Mouse (Mus musculus) megakaryocyte, embryonic 14.5 days (primary cell): ENCODE measurements around the gene Dyrk3. TPM values are rescaled to one million over a fixed set of nuclear protein-coding genes. Genes with fewer than 3 reads are reported as not detected.

Experiments used
- H3K27me3 ChIP-seq: replicated peaks from 2 replicates; pipeline ENCODE3; 2012; ENCODE audit warnings: inconsistent platforms
- H3K36me3 ChIP-seq: replicated peaks from 2 replicates; pipeline ENCODE3; 2012; ENCODE audit warnings: low read length, inconsistent platforms, mixed read lengths
- H3K4me1 ChIP-seq: 2 replicates; pipeline ENCODE4 v1.6.1; 2012; ENCODE audit warnings: inconsistent platforms
- H3K4me3 ChIP-seq: replicated peaks from 2 replicates; pipeline ENCODE3; 2012; ENCODE audit warnings: moderate library complexity, mild to moderate bottlenecking, inconsistent platforms
- H3K9me3 ChIP-seq: 2 replicates; pipeline ENCODE4 v1.6.1; 2012; ENCODE audit warnings: inconsistent platforms
- FLI1 ChIP-seq: IDR thresholded peaks from 2 replicates; pipeline ENCODE4 v1.6.1; 2012; ENCODE audit warnings: low read length, inconsistent platforms, mixed read lengths
- GATA1 ChIP-seq: IDR thresholded peaks from 3 replicates; pipeline ENCODE4 v1.6.1; 2012; ENCODE audit warnings: mixed read lengths, low read length, inconsistent platforms, borderline replicate concordance
- polyA plus RNA-seq: library from polyadenylated mRNA; stranded (reverse); fragments of >175 nt; gene quantifications from 2 replicates; pipeline ENCODE4 v1.2.3, GENCODE M21; 2012; ENCODE audit warnings: low replicate concordance; ENCODE audit not compliant: insufficient read depth

Dyrk3 gene
- polyA plus RNA-seq, 1 experiment: 6.4 TPM

DNA sequence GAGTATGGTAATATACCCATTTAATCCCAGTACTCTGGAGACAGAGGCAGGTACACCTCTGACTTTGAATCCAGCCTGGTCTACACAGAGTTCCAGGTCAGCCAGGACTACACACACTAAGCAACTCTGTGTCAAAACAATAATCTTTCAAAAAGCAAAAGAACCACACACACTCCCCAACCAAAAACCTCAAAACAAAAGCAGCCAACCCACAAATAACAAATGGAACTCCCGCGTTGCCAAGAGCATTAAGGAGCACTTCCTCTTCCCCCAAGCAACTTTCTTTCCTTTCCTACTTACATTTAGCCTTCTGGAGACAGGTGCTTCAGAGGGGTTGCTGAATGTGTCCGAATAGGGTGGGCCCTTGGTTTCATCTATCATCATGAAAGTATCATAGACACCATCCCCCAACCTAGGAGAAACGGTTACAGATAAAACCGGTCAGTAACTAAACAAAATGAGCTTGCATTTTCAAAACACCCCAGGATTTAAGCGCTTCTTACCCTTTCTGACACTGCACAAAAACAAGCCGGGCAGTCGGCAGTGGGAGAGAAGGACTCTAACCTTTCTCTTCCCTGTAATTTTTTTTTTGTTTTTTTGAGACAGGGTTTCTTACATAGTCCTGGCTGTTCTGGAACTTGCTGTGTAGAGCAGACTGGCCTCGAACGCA lies 2.0 kb downstream of the Dyrk3 start:
- no peaks in the 10 kb centered on the region for H3K27me3 ChIP-seq
- peaks cover 37% of the 10 kb centered on the region for H3K36me3 ChIP-seq
- no peaks in the 10 kb centered on the region for H3K9me3 ChIP-seq
- peaks cover 71% of the 10 kb centered on the region for H3K4me1 ChIP-seq
- H3K4me3 ChIP-seq: peak overlapping the region; percentile 96
- TF ChIP-seq GATA1 (no peak), FLI1 (no peak)

- H3K4me3 ChIP-seq: peak overlapping the region; percentile 96
Measured at GRCm38 (mm10) chr1:131134942-131135522, 3.1 kb downstream of the Dyrk3 start.

DNA sequence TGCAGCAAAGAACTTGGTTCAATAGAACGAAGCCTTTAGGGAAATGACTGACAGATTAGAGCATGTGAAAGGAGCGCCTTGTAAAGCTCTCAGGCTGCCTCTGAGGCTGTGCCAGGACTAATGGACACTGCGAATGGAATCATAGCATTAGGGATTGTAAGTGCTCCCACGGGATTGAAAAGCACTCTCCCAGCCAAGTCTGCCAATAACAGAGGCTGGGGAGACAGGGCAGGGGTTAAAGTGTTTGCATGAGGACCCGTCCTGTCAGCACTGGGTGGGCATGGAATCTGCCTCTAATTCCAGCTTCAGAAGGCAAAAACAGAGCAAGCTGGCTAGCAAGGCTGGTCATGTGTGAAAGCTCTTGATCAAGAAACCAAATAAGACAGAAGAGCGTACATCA lies 3.9 kb downstream of the Dyrk3 start:
- Histone ChIP-seq H3K9me3 (peaks cover 13% of the 10 kb centered on the region), H3K4me3 (peak overlapping the region; percentile 71), H3K4me1 (peaks cover 58% of the 10 kb centered on the region), H3K36me3 (peaks cover 55% of the 10 kb centered on the region), H3K27me3 (no peaks in the 10 kb centered on the region)
- TF ChIP-seq GATA1 (no peak), FLI1 (no peak)

More at GRCm38 (mm10) chr1:131134942-131135522, 3.1 kb downstream of the Dyrk3 start:
- Histone ChIP-seq H3K4me1 (peaks cover 66% of the 10 kb centered on the region), H3K36me3 (peaks cover 47% of the 10 kb centered on the region), H3K27me3 (no peaks in the 10 kb centered on the region), H3K9me3 (peaks cover 8% of the 10 kb centered on the region; the same call in 1 of the 2 replicates)
- TF ChIP-seq FLI1: no peak
- no peak for TF ChIP-seq GATA1

- TF ChIP-seq GATA1 (peak; percentile 99), FLI1 (no peak)
- H3K4me3 ChIP-seq: peak overlapping the region; percentile 85
- peaks cover 43% of the 10 kb centered on the region for H3K36me3 ChIP-seq
Measured at GRCm38 (mm10) chr1:131125987-131126744, 12.0 kb downstream of the Dyrk3 start.

DNA sequence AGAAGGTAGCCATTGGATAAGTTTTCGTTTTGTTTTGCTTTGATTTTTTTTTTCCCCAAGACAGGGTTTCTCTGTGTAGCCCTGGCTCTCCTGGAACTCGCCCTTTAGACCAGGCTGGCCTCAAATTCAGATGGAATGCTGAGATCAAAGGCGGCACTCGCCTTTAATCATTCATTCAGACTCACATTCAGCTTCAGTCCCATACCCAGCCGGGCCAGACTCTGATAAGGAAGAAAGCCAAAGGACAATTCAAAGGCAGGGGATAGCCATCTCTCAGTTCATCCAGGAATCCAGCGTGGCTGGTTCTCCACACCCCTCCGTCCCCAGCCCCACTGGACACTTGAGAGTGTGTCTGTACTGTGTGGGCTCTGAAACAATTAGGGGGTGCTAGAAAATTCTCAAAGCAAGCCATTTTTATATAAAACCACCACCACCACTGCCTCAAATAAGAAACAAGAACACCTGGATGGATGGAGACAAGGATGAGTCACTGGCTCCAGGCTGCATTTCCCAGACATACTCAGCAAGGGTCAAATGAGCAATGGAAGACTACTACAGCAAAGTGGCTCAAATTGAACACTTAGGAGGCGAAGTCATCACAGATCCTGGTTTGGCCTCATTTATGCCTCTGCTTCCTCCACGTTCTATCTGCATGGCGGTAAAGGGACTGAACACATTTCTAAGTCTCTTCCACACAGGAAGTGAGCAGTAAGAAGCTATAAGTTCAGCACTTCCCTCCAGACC lies 14.4 kb downstream of the Dyrk3 start:
- H3K27me3 ChIP-seq: no peaks in the 10 kb centered on the region
- H3K36me3 ChIP-seq: peaks cover 18% of the 10 kb centered on the region
- no peaks in the 10 kb centered on the region for H3K9me3 ChIP-seq
- TF ChIP-seq GATA1 (no peak), FLI1 (no peak)
- no peak overlapping the region for H3K4me3 ChIP-seq
- peaks cover 73% of the 10 kb centered on the region for H3K4me1 ChIP-seq

More at GRCm38 (mm10) chr1:131125987-131126744, 12.0 kb downstream of the Dyrk3 start:
- Histone ChIP-seq H3K4me1 (peaks cover 66% of the 10 kb centered on the region), H3K9me3 (peaks cover 13% of the 10 kb centered on the region), H3K27me3 (no peaks in the 10 kb centered on the region)

GRCm38 (mm10) chr1:131121987-131122386 lies 16.2 kb downstream of the Dyrk3 start:
- Histone ChIP-seq H3K4me3 (no peak overlapping the region), H3K9me3 (no peaks in the 10 kb centered on the region), H3K4me1 (peaks cover 72% of the 10 kb centered on the region), H3K36me3 (peaks cover 2% of the 10 kb centered on the region), H3K27me3 (peaks cover 5% of the 10 kb centered on the region)
- no peak for TF ChIP-seq FLI1
- no peak for TF ChIP-seq GATA1

DNA sequence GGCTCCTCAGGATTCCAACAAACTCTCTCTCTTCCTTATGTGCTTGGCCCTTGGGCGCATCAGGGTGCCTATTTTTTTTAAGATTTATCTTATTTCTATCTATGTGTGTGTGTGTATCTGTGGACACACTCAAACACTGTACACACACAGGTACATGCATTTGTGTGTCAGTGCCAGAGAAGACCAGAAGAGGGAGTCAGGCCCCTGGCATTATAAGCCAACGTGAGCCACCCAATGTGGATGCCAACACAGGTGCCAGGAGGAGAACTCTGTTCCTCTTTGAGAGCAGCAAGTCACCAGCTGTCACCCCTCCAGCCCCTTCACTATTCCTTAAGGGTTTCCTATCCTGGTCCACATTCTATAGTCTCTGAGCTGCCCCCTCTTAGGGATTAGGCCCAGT lies 19.1 kb downstream of the Dyrk3 start:
- Histone ChIP-seq H3K4me3 (no peak overlapping the region), H3K27me3 (peaks cover 6% of the 10 kb centered on the region), H3K4me1 (peaks cover 69% of the 10 kb centered on the region), H3K9me3 (no peaks in the 10 kb centered on the region), H3K36me3 (no peaks in the 10 kb centered on the region)
- TF ChIP-seq GATA1 (no peak), FLI1 (no peak)

DNA sequence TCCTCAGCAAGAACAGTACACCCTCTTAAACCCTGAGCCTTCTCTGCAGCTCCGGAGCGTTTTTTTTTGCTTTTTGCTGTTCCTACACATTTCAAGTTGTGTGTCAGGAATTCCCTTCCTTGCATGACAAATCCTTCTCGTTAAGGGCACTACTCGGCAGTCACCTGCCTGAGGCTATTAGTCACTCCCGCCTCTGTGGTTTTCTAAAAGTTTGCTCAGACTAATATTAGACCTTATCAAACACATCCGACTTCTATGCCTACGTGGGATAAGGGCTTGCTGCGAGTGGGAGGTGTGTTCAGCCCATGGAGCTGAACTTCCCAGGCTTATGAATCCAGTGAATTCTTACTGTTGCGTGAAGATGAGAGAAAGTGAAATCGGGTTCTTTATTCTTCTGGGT lies 19.6 kb downstream of the Dyrk3 start:
- no peaks in the 10 kb centered on the region for H3K9me3 ChIP-seq
- TF ChIP-seq GATA1 (no peak), FLI1 (no peak)
- no peak overlapping the region for H3K4me3 ChIP-seq
- peaks cover 6% of the 10 kb centered on the region for H3K27me3 ChIP-seq
- H3K4me1 ChIP-seq: peaks cover 69% of the 10 kb centered on the region
- no peaks in the 10 kb centered on the region for H3K36me3 ChIP-seq

- Histone ChIP-seq H3K36me3 (no peaks in the 10 kb centered on the region), H3K4me1 (peaks cover 72% of the 10 kb centered on the region)
- TF ChIP-seq FLI1: no peak
- TF ChIP-seq GATA1: no peak
Measured at GRCm38 (mm10) chr1:131116430-131117011, 21.6 kb downstream of the Dyrk3 start.

More at GRCm38 (mm10) chr1:131116430-131117011, 21.6 kb downstream of the Dyrk3 start:
- no peaks in the 10 kb centered on the region for H3K9me3 ChIP-seq
- H3K4me3 ChIP-seq: peak overlapping the region; percentile 26
- H3K27me3 ChIP-seq: peaks cover 6% of the 10 kb centered on the region
